Mouse (Mus musculus) hindbrain, embryonic 15.5 days (tissue): ENCODE measurements around the gene Ncbp3. TPM values are rescaled to one million over a fixed set of nuclear protein-coding genes. Genes with fewer than 3 reads are reported as not detected.

Source experiments
- ATAC-seq: fragments of 200-750 bp; cut with Nextera tagmentation; 2 replicates; pipeline ENCODE4 v1.8.0; 2017; ENCODE audit warnings: low read depth, moderate number of reproducible peaks, moderate TSS enrichment; ENCODE audit not compliant: low FRiP score
- H3K27ac ChIP-seq: fragments of 300-500 bp; sonication (generic); replicated peaks from 2 replicates; pipeline ENCODE4 v1.5.1; 2015; ENCODE audit warnings: mild to moderate bottlenecking, inconsistent platforms
- H3K27me3 ChIP-seq: fragments of 300-500 bp; sonication (generic); 2 replicates; pipeline ENCODE4 v1.6.1; 2015; ENCODE audit warnings: control low read depth, inconsistent platforms
- H3K36me3 ChIP-seq: fragments of 300-500 bp; sonication (generic); 2 replicates; pipeline ENCODE4 v1.6.1; 2015; ENCODE audit warnings: control low read depth, inconsistent platforms
- H3K4me1 ChIP-seq: fragments of 300-500 bp; sonication (generic); replicated peaks from 2 replicates; pipeline ENCODE4 v1.6.1; 2015; ENCODE audit warnings: control low read depth, inconsistent platforms
- H3K4me2 ChIP-seq: fragments of 300-500 bp; sonication (generic); 2 replicates; pipeline ENCODE4 v1.6.1; 2015; ENCODE audit warnings: moderate library complexity, mild to moderate bottlenecking, inconsistent platforms
- H3K4me3 ChIP-seq: fragments of 300-500 bp; sonication (generic); 2 replicates; pipeline ENCODE4 v1.5.1; 2015; ENCODE audit warnings: mild to moderate bottlenecking, inconsistent platforms
- H3K9ac ChIP-seq: fragments of 300-500 bp; sonication (generic); 2 replicates; pipeline ENCODE4 v1.6.1; 2015; ENCODE audit warnings: inconsistent platforms
- H3K9me3 ChIP-seq: fragments of 300-500 bp; sonication (generic); 2 replicates; pipeline ENCODE4 v1.6.1; 2016; ENCODE audit warnings: control low read depth, inconsistent platforms
- whole genome bisulfite sequencing: fragments of 180-500 bp; shearing (Covaris S2); methylation state at CpG from one replicate; pipeline ENCODE4 v1.1.7; 2015; 5-methylcytosine and 5-hydroxymethylcytosine counted together
- polyA plus RNA-seq: library from polyadenylated mRNA; unstranded; fragments of >200 nt; fragmentation: Nextera tagmentation; extraction: Ambion mirVana; gene quantifications from 2 replicates; pipeline ENCODE4 v1.2.1, GENCODE M21; 2015

Gene Ncbp3
- polyA plus RNA-seq, 1 experiment from 2014 or later = 10.4 TPM

DNA sequence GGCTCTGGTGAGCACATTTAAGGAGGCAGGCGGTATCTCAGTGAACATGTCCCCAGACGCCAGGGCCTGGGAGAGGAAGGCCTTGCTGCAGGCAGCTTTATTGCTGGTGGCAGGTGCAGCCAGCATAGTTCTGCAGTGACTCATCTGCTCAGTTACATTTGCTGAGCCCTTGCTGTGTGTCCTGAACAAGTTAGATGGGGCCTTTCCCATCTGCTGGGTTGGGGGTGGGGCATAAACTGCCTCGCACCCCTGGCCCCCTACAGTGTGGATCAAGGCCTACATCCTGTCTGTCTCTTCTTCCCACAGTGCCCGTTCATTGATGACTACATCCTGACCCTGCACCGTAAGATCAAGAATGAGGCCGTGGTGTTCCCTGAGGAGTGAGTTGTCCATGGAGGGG is 10.7 kb upstream of the Ncbp3 start:
- no peak for ATAC-seq
- Histone ChIP-seq H3K4me3 (no peak overlapping the region), H3K9ac (no peak overlapping the region), H3K4me1 (no peaks in the 10 kb centered on the region), H3K27ac (no peak overlapping the region), H3K27me3 (no peaks in the 10 kb centered on the region), H3K4me2 (no peak overlapping the region), H3K36me3 (peaks cover 29% of the 10 kb centered on the region), H3K9me3 (no peaks in the 10 kb centered on the region)
- WGBS = 51% methylated on average over 6 of the region's 6 CpGs

- no peak for ATAC-seq
Measured at GRCm38 (mm10) chr11:73037691-73038090, 9.9 kb upstream of the Ncbp3 start.

GRCm38 (mm10) chr11:73039102-73039799 is 8.3 kb upstream of the Ncbp3 start:
- peaks cover 21% of the 10 kb centered on the region for H3K36me3 ChIP-seq
- WGBS = 62% methylated on average over 9 of the region's 9 CpGs
- no peak; the same call in 1 of the 2 replicates for ATAC-seq

More at GRCm38 (mm10) chr11:73037691-73038090, 9.9 kb upstream of the Ncbp3 start:
- no peak overlapping the region for H3K4me3 ChIP-seq
- 91% methylated on average over 3 of the region's 3 CpGs for WGBS
- H3K4me1 ChIP-seq = no peaks in the 10 kb centered on the region
- peaks cover 29% of the 10 kb centered on the region for H3K36me3 ChIP-seq
- no peaks in the 10 kb centered on the region for H3K9me3 ChIP-seq
- no peaks in the 10 kb centered on the region for H3K27me3 ChIP-seq
- H3K4me2 ChIP-seq = no peak overlapping the region
- H3K27ac ChIP-seq = no peak overlapping the region
- H3K9ac ChIP-seq = no peak overlapping the region

GRCm38 (mm10) chr11:73044229-73044755 is 3.3 kb upstream of the Ncbp3 start:
- H3K27ac ChIP-seq = no peak overlapping the region
- no peaks in the 10 kb centered on the region for H3K36me3 ChIP-seq
- no peaks in the 10 kb centered on the region for H3K27me3 ChIP-seq
- H3K9ac ChIP-seq = no peak overlapping the region
- H3K4me3 ChIP-seq = no peak overlapping the region
- no peaks in the 10 kb centered on the region for H3K9me3 ChIP-seq
- WGBS = 67% methylated on average over 6 of the region's 6 CpGs
- ATAC-seq = no peak
- H3K4me2 ChIP-seq = no peak overlapping the region
- H3K4me1 ChIP-seq = peaks cover 9% of the 10 kb centered on the region

More at GRCm38 (mm10) chr11:73039102-73039799, 8.3 kb upstream of the Ncbp3 start:
- Histone ChIP-seq H3K9ac (no peak overlapping the region), H3K4me2 (no peak overlapping the region), H3K9me3 (no peaks in the 10 kb centered on the region), H3K27me3 (no peaks in the 10 kb centered on the region), H3K4me1 (no peaks in the 10 kb centered on the region), H3K27ac (no peak overlapping the region), H3K4me3 (no peak overlapping the region)

DNA sequence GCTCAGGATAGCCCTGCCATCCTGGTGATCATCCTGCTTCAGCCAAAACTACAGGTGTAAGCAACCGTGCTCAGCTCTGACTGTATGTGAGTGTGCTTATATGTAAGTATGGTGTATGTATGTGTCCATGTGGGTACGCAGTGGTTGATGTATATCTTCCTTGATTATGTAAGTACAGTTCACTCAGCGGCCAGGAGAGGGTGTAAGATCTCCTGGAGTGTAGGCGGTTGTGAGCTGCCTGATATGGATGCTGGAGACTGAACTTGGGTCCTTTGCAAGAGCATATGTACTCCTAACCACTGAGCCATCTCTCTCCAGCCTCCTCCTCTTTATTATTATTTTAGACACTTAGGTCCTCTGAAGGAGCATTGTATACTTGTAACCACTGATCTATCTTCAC is 2.8 kb upstream of the Ncbp3 start:
- Histone ChIP-seq H3K36me3 (no peaks in the 10 kb centered on the region), H3K27ac (no peak overlapping the region), H3K27me3 (no peaks in the 10 kb centered on the region), H3K4me3 (no peak overlapping the region), H3K4me1 (peaks cover 13% of the 10 kb centered on the region), H3K4me2 (no peak overlapping the region), H3K9me3 (no peaks in the 10 kb centered on the region), H3K9ac (no peak overlapping the region)
- WGBS = 75% methylated on average over 4 of the region's 4 CpGs
- ATAC-seq = no peak

- Histone ChIP-seq H3K9me3 (no peaks in the 10 kb centered on the region), H3K4me3 (peak overlapping the region; percentile 57), H3K4me1 (peaks cover 16% of the 10 kb centered on the region), H3K27ac (peak overlapping the region; percentile 82), H3K4me2 (peak overlapping the region; percentile 65), H3K36me3 (peaks cover 11% of the 10 kb centered on the region), H3K27me3 (no peaks in the 10 kb centered on the region), H3K9ac (peak overlapping the region; percentile 78)
- ATAC-seq = peak; percentile 73
- WGBS = 1% methylated on average over 55 of the region's 55 CpGs
Measured at GRCm38 (mm10) chr11:73048030-73048876, 670 bp downstream of the Ncbp3 start.

DNA sequence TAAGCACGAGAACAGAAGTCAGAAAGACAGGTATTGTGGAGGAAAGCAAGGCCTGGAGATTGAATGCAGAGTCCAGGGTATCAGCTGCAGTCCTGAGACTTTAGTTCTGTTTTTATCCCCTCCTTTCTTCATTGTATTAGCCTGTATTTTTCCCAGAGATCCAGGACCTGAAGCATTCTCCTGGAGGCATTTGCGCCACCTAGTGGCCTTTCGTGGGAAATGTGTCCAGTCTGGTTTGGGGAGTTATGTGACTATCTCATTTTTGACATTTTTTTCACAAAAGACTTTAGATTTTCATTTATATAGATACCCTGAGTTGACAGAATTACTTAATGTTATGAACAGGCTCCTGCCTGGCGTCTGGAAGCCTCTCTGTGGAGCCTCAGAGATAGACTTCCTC is 1.8 kb downstream of the Ncbp3 start:
- peak overlapping the region; percentile 65 for H3K4me2 ChIP-seq
- H3K9me3 ChIP-seq = no peaks in the 10 kb centered on the region
- peaks cover 20% of the 10 kb centered on the region for H3K36me3 ChIP-seq
- WGBS = 3% methylated on average over 4 of the region's 4 CpGs
- no peak for ATAC-seq
- peaks cover 16% of the 10 kb centered on the region for H3K4me1 ChIP-seq
- peak overlapping the region; percentile 9; the same call in 1 of the 2 replicates for H3K9ac ChIP-seq
- no peaks in the 10 kb centered on the region for H3K27me3 ChIP-seq
- peak overlapping the region; percentile 57 for H3K4me3 ChIP-seq
- 0 out of 2 replicates have a peak overlapping the region, but pooled peaks have one; percentile 4 for H3K27ac ChIP-seq

GRCm38 (mm10) chr11:73052795-73053194 is 5.2 kb downstream of the Ncbp3 start:
- Histone ChIP-seq H3K27ac (no peak overlapping the region), H3K4me2 (no peak overlapping the region), H3K27me3 (no peaks in the 10 kb centered on the region), H3K9me3 (no peaks in the 10 kb centered on the region), H3K36me3 (peaks cover 42% of the 10 kb centered on the region), H3K4me3 (no peak overlapping the region), H3K9ac (no peak overlapping the region), H3K4me1 (peaks cover 16% of the 10 kb centered on the region)
- ATAC-seq = no peak
- WGBS = 89% methylated on average over 1 of the region's 1 CpGs

- H3K27me3 ChIP-seq = no peaks in the 10 kb centered on the region
- H3K4me2 ChIP-seq = no peak overlapping the region
- no peak overlapping the region for H3K27ac ChIP-seq
- H3K4me1 ChIP-seq = no peaks in the 10 kb centered on the region
- H3K4me3 ChIP-seq = no peak overlapping the region
- 95% methylated on average over 5 of the region's 5 CpGs for WGBS
- H3K9ac ChIP-seq = no peak overlapping the region
- H3K9me3 ChIP-seq = no peaks in the 10 kb centered on the region
- ATAC-seq = no peak
- H3K36me3 ChIP-seq = peaks cover 36% of the 10 kb centered on the region
Measured at GRCm38 (mm10) chr11:73057701-73058100, 10.1 kb downstream of the Ncbp3 start.

GRCm38 (mm10) chr11:73059630-73060029 is 12.0 kb downstream of the Ncbp3 start:
- H3K9ac ChIP-seq = no peak overlapping the region
- no peak for ATAC-seq
- H3K27me3 ChIP-seq = no peaks in the 10 kb centered on the region
- H3K4me1 ChIP-seq = no peaks in the 10 kb centered on the region
- H3K36me3 ChIP-seq = peaks cover 25% of the 10 kb centered on the region
- no peak overlapping the region for H3K4me3 ChIP-seq
- WGBS = 95% methylated on average over 3 of the region's 3 CpGs
- H3K4me2 ChIP-seq = no peak overlapping the region
- no peaks in the 10 kb centered on the region for H3K9me3 ChIP-seq
- no peak overlapping the region for H3K27ac ChIP-seq

GRCm38 (mm10) chr11:73061413-73061812 is 13.8 kb downstream of the Ncbp3 start:
- Histone ChIP-seq H3K4me1 (no peaks in the 10 kb centered on the region), H3K9ac (no peak overlapping the region), H3K36me3 (peaks cover 16% of the 10 kb centered on the region), H3K27me3 (no peaks in the 10 kb centered on the region), H3K9me3 (no peaks in the 10 kb centered on the region), H3K4me2 (no peak overlapping the region), H3K27ac (no peak overlapping the region), H3K4me3 (no peak overlapping the region)
- 92% methylated on average over 3 of the region's 3 CpGs for WGBS
- no peak for ATAC-seq

GRCm38 (mm10) chr11:73071839-73072238 is 24.3 kb downstream of the Ncbp3 start:
- Histone ChIP-seq H3K4me1 (no peaks in the 10 kb centered on the region), H3K36me3 (peaks cover 77% of the 10 kb centered on the region)

More at GRCm38 (mm10) chr11:73071839-73072238, 24.3 kb downstream of the Ncbp3 start:
- Histone ChIP-seq H3K27ac (no peak overlapping the region), H3K9ac (no peak overlapping the region), H3K4me3 (no peak overlapping the region), H3K27me3 (no peaks in the 10 kb centered on the region), H3K4me2 (no peak overlapping the region), H3K9me3 (no peaks in the 10 kb centered on the region)
- ATAC-seq = no peak
- WGBS = 93% methylated on average over 3 of the region's 3 CpGs
